Mouse (Mus musculus): ENCODE results near the gene Pelp1. TPM values are rescaled to one million over a fixed set of nuclear protein-coding genes. Genes with fewer than 3 reads are reported as not detected.
A peak's percentile ranks its signal among the peaks of the same experiment; 100 is the strongest.

Pelp1 gene
- polyA plus RNA-seq, 1 experiment from 2014 or later = 29.8 TPM

DNA sequence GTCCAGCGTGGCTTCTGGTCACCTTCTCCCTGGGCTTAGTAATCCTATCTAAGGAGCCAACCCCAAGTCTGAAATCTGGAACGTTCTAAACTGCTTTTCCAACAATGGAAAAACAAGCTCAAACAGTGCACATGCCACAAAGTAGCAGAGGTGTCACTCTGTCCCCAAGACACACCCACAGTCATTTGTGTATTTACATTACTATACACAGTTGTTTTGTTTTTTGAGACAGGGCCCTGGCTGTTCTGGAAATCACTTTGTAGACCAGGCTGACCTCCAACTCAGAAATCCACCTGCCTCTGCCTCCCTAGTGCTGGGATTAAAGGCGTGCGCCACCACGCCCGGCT lies 439 bp upstream of the Pelp1 start:
- Histone ChIP-seq H3K27me3 (replicated peaks; ENCODE audit: control insufficient read depth, insufficient read depth, low read length) (no peaks in the 10 kb centered on the region), H3K36me3 (ENCODE audit: control insufficient read depth, insufficient read depth, low read length) (0 out of 2 replicates have a peak, but pooled peaks cover 12% of the 10 kb centered on the region), H3K4me2 (ENCODE audit: low read depth, low read length) (peak overlapping the region; percentile 74), H3K27ac (replicated peaks; ENCODE audit: low read depth, low read length) (peak overlapping the region; percentile 68; the same call in 1 of the 2 replicates), H3K4me1 (ENCODE audit: control insufficient read depth, insufficient read depth, low read length) (peaks cover 6% of the 10 kb centered on the region; the same call in 1 of the 2 replicates), H3K9me3 (ENCODE audit: control insufficient read depth, low read length) (no peaks in the 10 kb centered on the region), H3K4me3 (ENCODE audit: low read depth, low read length) (peak overlapping the region; percentile 100), H3K9ac (ENCODE audit: low read depth, low read length) (peak overlapping the region; percentile 99)
- DNase-seq (ENCODE audit: low spot score) (no peak), ATAC-seq (ENCODE audit: low read depth) (no peak)
- WGBS = 58% methylated on average over 6 of the region's 6 CpGs

DNA sequence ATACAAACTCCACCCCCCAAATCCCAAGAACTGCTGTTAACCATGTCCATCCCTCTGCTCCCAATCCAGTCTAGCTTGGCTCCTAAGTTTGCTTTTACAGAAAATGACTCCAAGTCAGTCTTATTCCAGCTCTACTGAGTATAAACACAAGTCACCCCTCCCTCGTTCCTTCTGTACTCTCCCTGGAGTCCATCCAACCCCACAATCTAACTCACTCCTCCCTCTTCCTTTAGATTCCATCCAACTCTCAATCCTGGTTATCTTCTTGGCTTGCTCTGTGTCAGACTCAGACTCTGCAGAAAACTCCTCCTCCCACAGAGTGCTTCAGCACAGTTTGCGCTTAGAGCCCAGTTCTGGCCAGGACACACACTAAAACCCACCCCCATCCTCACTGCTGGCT lies 6.2 kb downstream of the Pelp1 start:
- ATAC-seq (ENCODE audit: low read depth) (no peak), DNase-seq (ENCODE audit: low spot score) (peak; percentile 27)
- no peaks in the 10 kb centered on the region for H3K9me3 ChIP-seq (ENCODE audit: control insufficient read depth, low read length)
- no peak overlapping the region for H3K27ac ChIP-seq (replicated peaks; ENCODE audit: low read depth, low read length)
- peaks cover under 1% of the 10 kb centered on the region; the same call in 1 of the 2 replicates for H3K4me1 ChIP-seq (ENCODE audit: control insufficient read depth, insufficient read depth, low read length)
- WGBS = 66% methylated on average over 2 of the region's 2 CpGs
- H3K4me3 ChIP-seq (ENCODE audit: low read depth, low read length) = no peak overlapping the region
- H3K36me3 ChIP-seq (ENCODE audit: control insufficient read depth, insufficient read depth, low read length) = peaks cover 78% of the 10 kb centered on the region
- H3K27me3 ChIP-seq (replicated peaks; ENCODE audit: control insufficient read depth, insufficient read depth, low read length) = no peaks in the 10 kb centered on the region
- no peak overlapping the region for H3K4me2 ChIP-seq (ENCODE audit: low read depth, low read length)
- H3K9ac ChIP-seq (ENCODE audit: low read depth, low read length) = 0 out of 2 replicates have a peak overlapping the region, but pooled peaks have one; percentile 16

- H3K9me3 ChIP-seq (ENCODE audit: control insufficient read depth, low read length) = no peaks in the 10 kb centered on the region
- no peak overlapping the region for H3K27ac ChIP-seq (replicated peaks; ENCODE audit: low read depth, low read length)
- H3K27me3 ChIP-seq (replicated peaks; ENCODE audit: control insufficient read depth, insufficient read depth, low read length) = no peaks in the 10 kb centered on the region
- no peak overlapping the region for H3K4me2 ChIP-seq (ENCODE audit: low read depth, low read length)
- H3K36me3 ChIP-seq (ENCODE audit: control insufficient read depth, insufficient read depth, low read length) = peaks cover 34% of the 10 kb centered on the region
- ATAC-seq (ENCODE audit: low read depth) = no peak
- 82% methylated on average over 5 of the region's 5 CpGs for WGBS
- DNase-seq (ENCODE audit: low spot score) = no peak
- no peaks in the 10 kb centered on the region for H3K4me1 ChIP-seq (ENCODE audit: control insufficient read depth, insufficient read depth, low read length)
- no peak overlapping the region for H3K4me3 ChIP-seq (ENCODE audit: low read depth, low read length)
- no peak overlapping the region for H3K9ac ChIP-seq (ENCODE audit: low read depth, low read length)
Measured at GRCm38 (mm10) chr11:70389421-70389820, 20.4 kb downstream of the Pelp1 start.

GRCm38 (mm10) chr11:70387436-70387835 lies 22.4 kb downstream of the Pelp1 start:
- Histone ChIP-seq H3K4me3 (ENCODE audit: low read depth, low read length) (no peak overlapping the region), H3K4me1 (ENCODE audit: control insufficient read depth, insufficient read depth, low read length) (no peaks in the 10 kb centered on the region), H3K27ac (replicated peaks; ENCODE audit: low read depth, low read length) (no peak overlapping the region), H3K4me2 (ENCODE audit: low read depth, low read length) (no peak overlapping the region), H3K9ac (ENCODE audit: low read depth, low read length) (no peak overlapping the region), H3K27me3 (replicated peaks; ENCODE audit: control insufficient read depth, insufficient read depth, low read length) (no peaks in the 10 kb centered on the region), H3K9me3 (ENCODE audit: control insufficient read depth, low read length) (no peaks in the 10 kb centered on the region), H3K36me3 (ENCODE audit: control insufficient read depth, insufficient read depth, low read length) (peaks cover 22% of the 10 kb centered on the region; the same call in 1 of the 2 replicates)
- ATAC-seq (ENCODE audit: low read depth) (no peak), DNase-seq (ENCODE audit: low spot score) (no peak)
- WGBS = 86% methylated on average over 5 of the region's 5 CpGs

DNA sequence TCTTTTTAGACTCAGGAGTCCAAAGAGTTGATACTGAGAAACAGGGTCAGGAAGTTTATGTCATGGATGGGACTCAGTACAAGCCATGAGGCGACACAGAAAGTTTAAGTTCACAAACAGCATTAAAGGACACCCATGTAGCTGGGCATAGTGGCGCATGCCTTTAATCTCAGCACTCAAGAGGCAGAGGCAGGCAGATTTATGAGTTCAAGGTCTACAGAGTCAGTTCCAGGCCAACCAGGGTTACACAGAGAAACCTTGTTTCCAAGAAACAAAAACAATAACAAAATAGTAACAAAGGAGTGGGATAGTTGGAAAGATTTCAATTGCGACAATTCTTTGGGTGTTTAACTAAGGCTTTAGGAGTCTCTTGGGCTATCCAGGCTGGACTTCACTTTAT lies 25.7 kb downstream of the Pelp1 start:
- Histone ChIP-seq H3K4me1 (ENCODE audit: control insufficient read depth, insufficient read depth, low read length) (no peaks in the 10 kb centered on the region), H3K27ac (replicated peaks; ENCODE audit: low read depth, low read length) (no peak overlapping the region), H3K9ac (ENCODE audit: low read depth, low read length) (no peak overlapping the region), H3K9me3 (ENCODE audit: control insufficient read depth, low read length) (no peaks in the 10 kb centered on the region), H3K4me2 (ENCODE audit: low read depth, low read length) (no peak overlapping the region), H3K36me3 (ENCODE audit: control insufficient read depth, insufficient read depth, low read length) (0 out of 2 replicates have a peak, but pooled peaks cover 11% of the 10 kb centered on the region), H3K27me3 (replicated peaks; ENCODE audit: control insufficient read depth, insufficient read depth, low read length) (no peaks in the 10 kb centered on the region), H3K4me3 (ENCODE audit: low read depth, low read length) (no peak overlapping the region)
- no peak for DNase-seq (ENCODE audit: low spot score)
- no peak for ATAC-seq (ENCODE audit: low read depth)
- 87% methylated on average over 3 of the region's 3 CpGs for WGBS

DNA sequence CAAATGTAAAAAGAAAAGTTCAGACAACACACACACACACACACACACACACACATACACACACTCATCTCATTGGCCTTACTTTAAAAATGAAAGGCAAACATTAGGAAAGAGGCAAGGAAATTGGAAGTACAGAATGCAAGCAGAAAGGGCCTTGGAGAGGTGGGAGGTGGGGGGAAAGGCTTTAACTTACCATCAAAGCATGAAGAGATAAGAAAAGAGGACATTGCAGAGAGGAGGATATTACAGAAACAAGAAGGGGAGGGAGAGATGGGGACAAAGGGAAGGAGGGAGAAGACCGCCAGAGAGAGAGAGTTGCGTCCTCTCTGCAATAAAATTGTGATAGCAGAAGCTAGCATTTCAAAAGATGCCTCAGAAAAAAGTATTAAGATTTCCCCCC lies 28.5 kb downstream of the Pelp1 start:
- Histone ChIP-seq H3K36me3 (ENCODE audit: control insufficient read depth, insufficient read depth, low read length) (0 out of 2 replicates have a peak, but pooled peaks cover 6% of the 10 kb centered on the region), H3K9me3 (ENCODE audit: control insufficient read depth, low read length) (no peaks in the 10 kb centered on the region), H3K9ac (ENCODE audit: low read depth, low read length) (no peak overlapping the region), H3K27me3 (replicated peaks; ENCODE audit: control insufficient read depth, insufficient read depth, low read length) (no peaks in the 10 kb centered on the region), H3K27ac (replicated peaks; ENCODE audit: low read depth, low read length) (no peak overlapping the region), H3K4me3 (ENCODE audit: low read depth, low read length) (no peak overlapping the region), H3K4me2 (ENCODE audit: low read depth, low read length) (no peak overlapping the region), H3K4me1 (ENCODE audit: control insufficient read depth, insufficient read depth, low read length) (no peaks in the 10 kb centered on the region)
- DNase-seq (ENCODE audit: low spot score) (no peak), ATAC-seq (ENCODE audit: low read depth) (no peak)
- WGBS = 87% methylated on average over 2 of the region's 2 CpGs

- Histone ChIP-seq H3K36me3 (ENCODE audit: control insufficient read depth, insufficient read depth, low read length) (0 out of 2 replicates have a peak, but pooled peaks cover 6% of the 10 kb centered on the region), H3K27ac (replicated peaks; ENCODE audit: low read depth, low read length) (no peak overlapping the region), H3K4me1 (ENCODE audit: control insufficient read depth, insufficient read depth, low read length) (no peaks in the 10 kb centered on the region), H3K9ac (ENCODE audit: low read depth, low read length) (no peak overlapping the region), H3K27me3 (replicated peaks; ENCODE audit: control insufficient read depth, insufficient read depth, low read length) (no peaks in the 10 kb centered on the region), H3K4me2 (ENCODE audit: low read depth, low read length) (no peak overlapping the region), H3K4me3 (ENCODE audit: low read depth, low read length) (no peak overlapping the region), H3K9me3 (ENCODE audit: control insufficient read depth, low read length) (no peaks in the 10 kb centered on the region)
- ATAC-seq (ENCODE audit: low read depth) = no peak
- DNase-seq (ENCODE audit: low spot score) = no peak
- WGBS = 71% methylated on average over 1 of the region's 1 CpGs
Measured at GRCm38 (mm10) chr11:70380478-70381005, 29.3 kb downstream of the Pelp1 start.

DNA sequence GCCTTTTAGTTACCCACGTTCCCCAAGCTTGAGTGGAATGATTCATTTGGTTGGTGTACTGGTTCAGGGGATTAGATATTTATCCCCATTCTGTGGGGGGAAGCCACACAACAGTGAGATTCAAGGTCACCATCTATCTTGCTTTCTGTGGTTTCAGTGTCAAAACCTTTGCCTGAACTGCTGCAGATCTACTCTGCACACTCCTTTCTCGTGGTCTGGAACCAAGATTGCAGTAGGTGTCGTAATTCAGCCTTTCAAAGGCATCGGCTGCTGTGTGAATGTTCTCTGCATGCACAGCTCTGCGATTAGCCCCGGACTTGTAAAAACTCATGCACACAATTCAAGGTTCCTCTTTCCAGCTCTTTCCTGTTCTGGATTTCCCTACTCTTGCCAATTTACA lies 33.8 kb downstream of the Pelp1 start:
- 82% methylated on average over 6 of the region's 6 CpGs for WGBS
- Histone ChIP-seq H3K4me3 (ENCODE audit: low read depth, low read length) (no peak overlapping the region), H3K4me1 (ENCODE audit: control insufficient read depth, insufficient read depth, low read length) (no peaks in the 10 kb centered on the region), H3K9me3 (ENCODE audit: control insufficient read depth, low read length) (no peaks in the 10 kb centered on the region), H3K27ac (replicated peaks; ENCODE audit: low read depth, low read length) (no peak overlapping the region), H3K27me3 (replicated peaks; ENCODE audit: control insufficient read depth, insufficient read depth, low read length) (no peaks in the 10 kb centered on the region), H3K9ac (ENCODE audit: low read depth, low read length) (no peak overlapping the region), H3K4me2 (ENCODE audit: low read depth, low read length) (no peak overlapping the region), H3K36me3 (ENCODE audit: control insufficient read depth, insufficient read depth, low read length) (no peaks in the 10 kb centered on the region)
- DNase-seq (ENCODE audit: low spot score) (no peak), ATAC-seq (ENCODE audit: low read depth) (no peak)

GRCm38 (mm10) chr11:70374302-70374701 lies 35.5 kb downstream of the Pelp1 start:
- no peaks in the 10 kb centered on the region for H3K27me3 ChIP-seq (replicated peaks; ENCODE audit: control insufficient read depth, insufficient read depth, low read length)
- no peak overlapping the region for H3K4me2 ChIP-seq (ENCODE audit: low read depth, low read length)
- no peaks in the 10 kb centered on the region for H3K9me3 ChIP-seq (ENCODE audit: control insufficient read depth, low read length)
- no peaks in the 10 kb centered on the region for H3K36me3 ChIP-seq (ENCODE audit: control insufficient read depth, insufficient read depth, low read length)
- no peak overlapping the region for H3K27ac ChIP-seq (replicated peaks; ENCODE audit: low read depth, low read length)
- ATAC-seq (ENCODE audit: low read depth) = no peak
- no peak overlapping the region for H3K9ac ChIP-seq (ENCODE audit: low read depth, low read length)
- no peak for DNase-seq (ENCODE audit: low spot score)
- WGBS = 77% methylated on average over 3 of the region's 3 CpGs
- H3K4me3 ChIP-seq (ENCODE audit: low read depth, low read length) = no peak overlapping the region
- no peaks in the 10 kb centered on the region for H3K4me1 ChIP-seq (ENCODE audit: control insufficient read depth, insufficient read depth, low read length)
